Mouse (Mus musculus) skeletal muscle tissue, adult 2 months (tissue): ENCODE measurements at regions not wholly inside any gene's neighbourhood (a gene's known extent, or its start where the extent isn't known, plus 50 kb on each side); places are given as distances from the start of the nearest gene placed in this dataset.
"Not testable (repeated sequence)": the region's sequence is repeated elsewhere in the genome, so short reads cannot be mapped to it uniquely, and the experiment has no call there.

Source experiments
- DNase-seq: peaks from one replicate; pipeline ENCODE4 v3.0.0-alpha.2; 2012; ENCODE audit warnings: low read depth, low spot score

DNA sequence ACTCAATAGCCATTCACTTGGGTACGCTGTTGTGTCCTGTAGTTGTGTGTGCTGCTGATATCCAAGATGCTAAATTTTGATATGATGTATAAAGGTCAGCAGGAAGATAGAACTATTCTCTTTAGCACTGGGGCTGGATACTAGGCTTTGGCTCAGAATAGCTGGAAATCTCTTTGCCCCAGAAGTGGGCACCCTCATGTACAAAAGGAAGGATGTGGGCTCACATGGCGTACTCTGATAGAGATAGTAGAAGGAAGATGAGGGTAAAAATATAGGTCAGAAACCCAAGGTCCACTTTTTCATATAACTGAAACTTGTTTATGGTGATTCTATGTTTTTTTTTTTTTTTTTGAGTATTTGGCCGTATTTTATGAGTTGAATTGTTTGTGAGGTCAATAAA, 1001.0 kb downstream of the Car8 start:
- DNase-seq, result no peak

DNA sequence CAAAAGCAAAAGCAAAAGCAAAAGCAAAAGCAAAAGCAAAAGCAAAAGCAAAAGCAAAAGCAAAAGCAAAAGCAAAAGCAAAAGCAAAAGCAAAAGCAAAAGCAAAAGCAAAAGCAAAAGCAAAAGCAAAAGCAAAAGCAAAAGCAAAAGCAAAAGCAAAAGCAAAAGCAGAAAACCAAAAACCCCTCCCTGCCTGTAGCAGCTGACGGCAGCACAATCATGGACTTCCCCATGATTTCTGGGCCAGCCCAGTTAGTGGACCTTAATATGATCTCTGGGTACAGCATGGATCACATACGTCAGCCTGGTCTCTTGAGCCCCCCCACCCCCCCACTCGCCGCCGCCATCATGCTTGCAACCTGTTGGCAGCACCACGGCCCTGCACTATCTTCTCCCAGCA, 1004.3 kb downstream of the Car8 start:
- DNase-seq, result not testable (repeated sequence)

DNA sequence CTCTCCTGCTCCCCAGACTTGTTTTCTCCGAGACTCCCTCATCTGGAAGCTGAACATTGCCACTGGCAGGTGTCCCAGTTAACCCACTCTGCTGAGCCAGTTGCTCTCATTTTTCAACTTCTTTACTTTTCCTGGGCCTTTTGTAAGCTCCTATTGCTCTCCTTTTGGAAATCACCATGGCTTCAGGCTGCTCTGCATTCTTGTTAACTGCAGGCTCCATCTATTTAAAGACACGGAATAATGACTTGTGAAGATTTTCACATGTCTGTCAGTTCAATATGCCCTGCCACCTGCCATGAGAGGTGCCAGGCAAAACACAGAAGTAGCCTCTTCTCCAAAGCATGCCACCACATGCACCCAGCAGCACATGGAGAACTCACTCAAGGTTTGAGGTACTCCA, 1009.9 kb downstream of the Car8 start:
- no peak for DNase-seq

DNA sequence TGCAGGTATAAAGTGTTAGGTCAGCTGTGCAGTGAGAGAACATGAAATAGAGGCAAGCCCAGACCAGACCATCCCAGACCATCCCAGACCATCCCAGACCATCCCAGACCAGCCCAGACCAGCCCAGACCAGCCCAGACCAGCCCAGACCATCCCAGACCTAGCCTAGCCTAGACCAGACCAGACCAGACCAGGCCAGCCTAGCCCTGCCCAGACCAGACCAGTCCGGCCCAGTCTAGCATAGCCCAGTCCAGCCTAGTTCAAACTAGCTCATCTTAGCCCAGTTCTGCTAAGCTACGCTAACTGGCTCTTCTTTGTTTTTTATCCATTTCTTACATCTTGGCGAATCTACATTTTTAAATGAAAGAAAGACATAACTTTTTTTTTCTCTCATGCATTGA, 1015.9 kb downstream of the Car8 start:
- DNase-seq, result no peak

DNA sequence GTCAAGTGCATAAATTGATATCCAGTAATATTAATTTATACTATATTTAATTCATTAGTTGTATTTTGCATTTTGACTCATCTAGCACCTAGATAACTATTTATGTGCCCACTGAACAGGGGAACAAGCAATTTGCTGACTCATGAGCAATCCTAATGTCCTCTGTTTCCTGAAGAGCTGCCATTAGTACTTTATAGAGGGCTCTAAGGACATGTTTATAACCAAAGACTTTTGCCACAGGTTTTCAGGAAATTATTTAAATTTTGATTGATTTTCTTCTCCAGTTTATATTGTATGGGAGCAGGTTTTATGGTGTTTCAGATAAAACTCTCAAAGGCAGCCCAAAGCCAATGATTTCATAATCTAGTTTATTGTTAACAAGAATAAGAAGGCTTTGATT, 1018.4 kb downstream of the Car8 start:
- no peak for DNase-seq

DNA sequence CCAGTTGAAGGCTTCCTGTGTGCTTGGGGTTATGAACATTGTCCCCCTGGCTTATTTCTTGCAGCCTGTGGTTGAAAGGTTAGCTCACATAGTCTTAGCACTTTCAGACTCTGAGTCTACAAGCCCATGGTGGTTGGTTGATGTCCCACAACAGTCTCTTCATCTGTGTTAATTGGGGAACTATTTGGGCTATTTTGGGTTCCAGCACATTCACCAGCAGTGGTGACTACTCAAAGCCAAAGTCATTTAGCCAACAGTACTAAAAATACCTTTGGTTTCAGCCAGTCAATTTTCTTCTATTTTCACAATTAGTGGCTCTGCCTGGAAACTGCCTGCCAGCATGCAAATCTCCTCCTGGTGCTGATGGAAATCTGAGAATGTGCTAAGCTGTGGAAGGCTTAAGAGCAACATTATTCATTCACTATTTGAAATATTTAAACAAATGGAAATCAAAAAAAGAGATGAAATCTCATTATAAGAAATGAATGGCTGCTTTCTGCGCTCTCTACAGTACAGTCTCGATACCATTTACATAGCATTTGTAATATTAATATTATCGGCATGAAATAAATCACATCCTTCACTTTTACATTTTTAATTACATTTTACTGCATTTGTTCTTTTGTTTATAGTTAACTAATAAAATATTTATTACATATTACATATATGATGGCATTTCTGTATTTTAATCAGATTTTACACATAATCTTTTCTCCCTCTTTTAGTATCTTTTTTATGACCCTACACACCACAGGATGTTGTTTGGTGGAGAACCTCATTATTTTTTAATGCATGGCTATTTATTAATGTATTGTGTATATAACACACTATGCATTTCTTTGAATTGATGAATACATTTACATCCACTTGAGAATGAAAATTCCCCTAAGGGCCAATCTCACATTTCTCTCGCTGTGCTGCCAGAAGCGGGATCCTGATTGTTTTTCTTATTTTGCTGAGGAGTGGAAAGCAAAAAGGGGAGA, 1023.5 kb downstream of the Car8 start:
- DNase-seq, result no peak

DNA sequence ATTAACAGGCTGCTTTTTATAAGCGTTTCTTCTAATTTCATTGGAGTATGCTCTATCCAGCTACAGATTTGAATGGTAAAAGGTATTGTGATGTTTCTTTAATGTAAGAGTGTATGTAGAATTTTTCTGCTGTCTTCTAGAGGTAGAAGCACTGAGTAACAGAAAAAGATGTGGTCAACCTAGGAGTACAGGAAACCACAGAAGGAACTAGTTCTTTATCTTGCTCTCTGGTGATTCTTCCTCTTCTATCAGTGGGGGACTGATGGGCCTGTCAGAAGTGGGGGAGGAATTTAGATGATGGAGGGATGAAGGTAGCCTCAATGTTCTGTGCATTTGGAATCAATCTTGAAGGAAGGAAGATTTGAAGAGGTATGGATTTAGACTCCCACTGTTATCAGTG, 1031.9 kb downstream of the Car8 start:
- DNase-seq, result no peak

DNA sequence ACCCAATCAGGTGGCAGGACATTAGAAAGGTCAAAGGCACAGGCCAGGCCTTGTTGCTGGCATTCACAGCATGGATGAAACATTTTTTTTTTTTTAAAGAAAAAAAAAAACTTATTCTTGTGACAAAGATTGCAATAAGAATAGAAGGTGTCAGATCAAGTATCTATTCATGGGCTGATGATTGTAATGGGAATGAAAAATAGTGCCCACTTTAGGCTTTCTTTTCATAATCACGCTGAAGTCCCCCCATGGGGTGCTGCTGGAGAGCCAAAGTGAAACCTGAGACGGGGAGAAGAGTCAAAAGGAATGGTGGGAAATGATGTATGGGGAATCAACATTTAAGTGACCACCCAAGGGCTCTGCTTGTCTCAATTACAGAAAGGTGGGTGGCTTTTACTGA, 1037.0 kb downstream of the Car8 start:
- DNase-seq, result no peak

DNA sequence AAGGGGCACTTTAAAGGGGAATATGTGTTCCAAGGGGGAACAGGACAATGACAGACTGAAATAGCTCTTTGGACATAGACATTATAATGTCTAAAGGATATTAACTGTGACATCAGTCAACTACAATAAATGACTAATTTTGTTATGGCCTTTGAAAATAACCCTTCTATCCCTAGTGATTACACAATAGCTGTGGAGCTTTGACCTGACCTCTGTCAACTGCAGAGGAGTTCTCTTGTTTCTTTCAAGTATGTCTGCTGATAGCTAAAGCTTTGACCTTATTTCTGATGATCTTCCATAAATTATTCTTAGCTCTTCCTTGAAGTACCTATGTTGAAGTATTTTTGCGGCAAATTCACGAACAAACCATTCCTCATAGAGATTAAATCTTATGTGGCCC, 1038.9 kb downstream of the Car8 start:
- DNase-seq, result no peak

DNA sequence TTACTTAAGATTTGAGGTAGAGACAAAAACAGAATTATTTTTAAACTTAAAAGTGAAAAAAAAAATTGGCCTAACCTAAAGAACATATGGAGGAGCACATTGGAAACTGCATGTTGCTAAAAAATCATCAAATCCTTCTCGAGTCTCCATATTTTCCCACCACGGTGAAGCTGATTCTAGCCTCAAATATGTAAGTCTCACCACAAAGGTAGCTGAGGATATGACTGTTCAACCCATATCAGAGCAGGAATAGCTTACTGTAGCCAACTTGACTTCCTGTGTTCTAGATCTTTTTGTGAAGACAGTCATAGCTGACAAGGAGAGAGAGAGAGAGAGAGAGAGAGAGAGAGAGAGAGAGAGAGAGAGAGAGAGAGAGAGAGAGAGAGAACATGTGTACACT, 1039.8 kb downstream of the Car8 start:
- no peak for DNase-seq

DNA sequence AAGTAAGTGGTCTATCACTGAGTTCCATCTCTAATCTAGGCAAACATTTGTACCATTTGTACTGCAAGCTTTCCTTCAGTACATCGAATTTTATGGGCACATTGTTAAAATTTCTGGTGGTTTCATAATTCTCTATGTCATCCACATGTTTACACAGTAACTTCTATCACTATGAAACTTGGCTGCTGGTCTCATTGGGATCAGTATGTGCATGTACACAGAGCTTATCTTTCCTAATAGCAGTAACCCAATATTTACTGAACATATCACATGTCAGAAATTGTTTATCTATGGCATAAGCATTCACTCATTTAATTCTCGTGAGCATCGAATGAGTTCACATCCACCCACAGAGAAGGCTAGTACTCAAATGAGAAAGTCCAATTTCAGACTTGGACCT, 1042.3 kb downstream of the Car8 start:
- DNase-seq, result no peak

DNA sequence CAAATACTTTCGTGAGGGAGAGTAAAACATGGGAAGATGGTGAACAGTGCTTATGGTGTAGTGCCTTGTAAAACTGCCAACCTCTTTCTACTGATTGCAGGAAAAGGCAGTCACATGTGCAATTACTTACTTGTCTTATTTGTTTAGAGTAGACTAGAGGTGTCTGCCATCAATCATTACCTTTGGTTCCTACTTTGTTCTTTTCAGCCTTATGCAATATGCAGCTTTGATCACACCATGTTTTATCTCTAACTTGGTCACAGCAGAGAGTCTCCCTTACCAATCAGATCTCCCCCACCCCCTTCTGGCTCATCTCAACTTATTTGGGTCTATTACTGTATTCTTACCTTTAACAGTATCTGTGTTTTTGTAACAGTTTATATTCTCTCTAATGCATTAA, 1043.2 kb downstream of the Car8 start:
- no peak for DNase-seq

DNA sequence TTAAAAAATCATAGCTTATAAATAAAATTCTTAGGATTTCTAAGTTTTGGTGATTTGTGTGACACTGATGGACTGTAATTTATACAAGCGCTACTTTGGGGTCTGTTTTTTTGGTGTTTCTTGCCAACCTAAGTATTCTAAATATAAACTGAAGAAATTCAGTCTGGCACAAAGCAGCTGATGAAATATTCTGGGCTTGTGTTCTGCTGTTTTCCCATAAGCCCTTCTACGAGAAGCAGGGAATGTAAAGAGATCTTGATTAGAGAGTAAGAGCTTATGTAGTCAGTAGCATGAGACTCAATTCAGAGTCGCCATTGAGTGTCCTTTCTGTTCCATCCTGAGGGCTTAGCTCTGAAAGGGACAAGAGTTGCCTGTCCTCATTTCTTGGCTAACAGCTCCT, 1046.9 kb downstream of the Car8 start:
- no peak for DNase-seq

DNA sequence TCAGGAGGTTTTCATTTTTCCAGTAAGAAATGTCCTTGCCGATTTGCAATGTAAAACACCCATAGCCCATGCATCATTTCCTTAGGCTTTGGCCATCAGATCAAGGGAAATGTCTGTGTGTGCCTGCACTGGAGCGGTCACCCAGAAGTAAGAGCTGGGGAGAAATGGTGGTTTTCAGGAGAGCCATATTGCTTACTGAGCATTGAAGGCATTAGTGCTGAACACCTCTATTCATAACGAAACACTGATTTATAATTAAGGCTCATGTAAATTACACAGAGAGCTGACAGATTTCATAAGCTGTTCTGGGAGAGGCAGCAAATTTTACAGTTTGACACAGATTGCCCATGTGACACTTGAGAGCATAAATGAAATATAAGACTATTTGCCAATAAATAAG, 1047.6 kb downstream of the Car8 start:
- no peak for DNase-seq

DNA sequence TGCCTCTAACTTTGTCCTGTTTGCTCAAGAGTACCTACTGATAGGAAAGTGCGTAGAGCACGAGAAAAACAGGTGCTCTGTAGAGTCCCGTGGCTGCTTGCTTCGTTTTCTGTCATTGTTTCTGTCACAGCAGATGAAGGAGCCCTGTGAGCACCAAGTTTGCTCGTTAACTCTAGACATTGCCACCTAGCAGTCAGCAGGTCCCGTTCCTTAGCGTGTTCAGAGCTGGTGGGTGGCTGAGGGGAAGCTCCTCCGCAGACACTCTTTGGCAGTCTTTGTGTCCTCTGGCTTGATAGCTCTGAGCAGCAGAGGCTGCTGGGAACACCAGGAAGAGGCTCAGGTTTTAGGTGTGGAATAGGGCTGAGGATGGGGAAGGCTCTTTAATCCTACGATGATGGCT, 1063.8 kb downstream of the Car8 start:
- DNase-seq, result no peak

DNA sequence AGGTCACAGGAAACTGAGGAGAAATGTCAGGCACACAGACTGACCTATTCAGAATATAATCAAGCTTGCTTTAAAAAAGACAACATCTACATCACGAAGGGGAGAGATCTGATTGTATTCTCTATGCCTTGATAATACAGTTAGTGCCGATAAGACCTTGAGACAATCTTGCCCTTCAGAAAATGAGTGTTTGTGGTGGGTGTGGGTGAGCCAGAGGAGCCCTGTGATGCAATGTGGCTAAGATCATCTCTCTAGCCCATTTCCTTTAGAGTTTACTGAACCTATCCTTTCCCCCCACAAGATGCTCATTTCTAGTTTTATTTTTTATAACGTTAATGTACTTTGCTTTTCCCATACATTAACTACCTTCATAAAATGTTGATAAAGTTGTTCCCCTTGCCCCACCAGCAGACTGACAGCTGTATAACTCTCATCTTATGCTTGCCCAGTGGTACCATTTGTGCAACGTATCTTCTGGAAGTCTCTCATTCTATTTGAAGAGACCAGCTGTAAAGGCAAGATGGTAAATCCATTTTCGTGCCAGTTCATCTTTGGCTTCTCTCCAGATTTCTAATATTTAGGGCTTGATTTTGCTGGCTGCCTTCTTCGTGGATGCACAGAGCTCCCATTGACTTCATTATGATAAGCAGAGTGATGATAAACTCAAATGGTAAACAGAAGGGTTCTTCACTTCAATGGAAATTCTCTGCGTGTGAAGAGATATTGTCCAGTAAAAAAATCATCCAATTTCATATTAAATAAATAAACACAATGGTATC, 1066.1 kb downstream of the Car8 start:
- DNase-seq, result no peak

DNA sequence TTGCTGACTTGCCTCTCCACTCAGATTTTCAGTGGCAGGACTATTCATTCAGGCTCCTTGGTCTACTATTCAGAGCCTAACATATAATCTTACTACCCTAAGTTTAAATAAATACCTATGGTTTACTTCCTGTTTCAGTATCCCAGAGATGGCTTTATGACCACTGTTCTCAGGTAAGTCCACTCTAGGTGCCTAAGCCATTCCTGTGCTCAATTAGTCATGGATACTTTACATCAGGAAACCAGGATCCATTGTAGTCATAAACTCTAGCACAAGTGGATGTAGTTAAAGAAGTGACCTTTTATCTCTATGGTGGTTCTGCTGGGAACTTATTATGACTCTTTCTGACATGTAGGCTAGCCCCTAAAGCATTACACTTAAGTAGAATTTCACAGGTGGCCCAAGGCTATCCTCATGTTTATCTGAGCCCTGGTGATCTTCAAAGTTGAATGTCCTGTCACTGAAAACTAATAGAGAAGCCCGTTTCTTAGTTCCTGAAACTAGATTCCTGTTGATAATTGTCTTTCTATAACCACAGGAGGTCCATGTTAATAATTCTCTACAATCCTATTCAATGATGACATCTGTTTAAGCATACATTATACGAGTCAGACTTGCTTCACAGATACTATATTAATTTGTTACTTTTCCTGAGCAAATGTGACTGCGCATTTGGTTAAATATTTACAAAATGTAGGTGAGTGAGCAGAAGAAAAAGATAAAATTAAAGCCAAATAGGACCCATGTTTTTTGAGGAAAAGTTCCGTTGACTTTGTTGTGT, 1067.0 kb downstream of the Car8 start:
- DNase-seq, result no peak

DNA sequence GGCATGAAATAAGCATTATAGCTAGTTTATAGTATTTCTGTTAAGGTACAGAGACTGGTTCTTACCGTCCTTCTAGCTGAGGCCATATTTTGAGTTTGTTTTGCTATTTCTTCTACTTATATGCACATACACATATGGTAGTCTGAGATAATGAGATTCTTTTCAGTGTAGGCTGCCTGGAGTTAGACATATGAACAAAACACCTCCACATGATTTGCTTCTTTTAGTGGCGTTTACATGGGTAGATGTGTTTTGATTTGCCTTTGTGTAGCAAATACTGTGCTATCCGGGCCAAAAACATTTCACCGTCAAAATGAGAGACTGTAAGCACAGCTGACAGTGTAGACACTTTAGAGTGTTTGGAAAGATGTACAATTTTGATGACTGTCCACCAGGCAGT, 1077.4 kb downstream of the Car8 start:
- no peak for DNase-seq

DNA sequence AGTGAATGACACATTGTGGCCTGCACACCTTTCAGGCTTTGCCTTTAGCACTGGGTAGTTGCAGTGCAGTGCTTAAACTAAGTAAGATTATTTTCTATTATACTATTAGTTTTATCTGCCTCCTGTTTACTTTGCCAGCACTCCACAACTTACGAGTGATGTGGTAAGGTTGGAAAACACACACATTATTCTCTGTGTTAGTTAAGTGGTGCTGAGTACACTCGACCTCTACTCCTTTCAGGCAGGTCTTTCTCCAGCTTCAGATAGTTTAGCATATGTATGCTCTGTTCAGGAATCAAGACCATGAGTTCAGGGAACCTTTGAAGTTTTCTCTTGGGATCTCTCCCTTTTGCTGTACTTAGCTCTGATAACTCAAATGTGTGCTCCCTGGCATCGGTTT, 1081.0 kb downstream of the Car8 start:
- DNase-seq, result no peak

DNA sequence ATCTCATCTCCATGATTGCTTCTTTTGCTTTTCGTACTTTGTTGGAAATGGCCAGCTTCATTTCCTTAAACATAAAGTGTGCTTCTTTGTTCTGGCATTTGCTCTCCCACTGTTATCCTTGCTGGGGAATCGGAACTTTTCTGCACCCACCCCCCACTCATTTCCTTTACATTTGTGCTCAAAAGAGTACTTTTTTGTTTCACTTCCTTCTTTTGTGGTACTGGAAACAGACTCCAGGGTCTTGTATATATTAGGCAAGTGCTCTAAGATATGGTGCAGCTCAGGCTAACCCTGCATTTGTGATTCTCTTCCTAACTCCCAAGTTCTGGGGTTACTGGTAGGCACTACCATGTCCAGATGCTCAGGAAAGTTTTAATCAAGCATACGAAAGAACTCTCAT, 1084.6 kb downstream of the Car8 start:
- no peak for DNase-seq

DNA sequence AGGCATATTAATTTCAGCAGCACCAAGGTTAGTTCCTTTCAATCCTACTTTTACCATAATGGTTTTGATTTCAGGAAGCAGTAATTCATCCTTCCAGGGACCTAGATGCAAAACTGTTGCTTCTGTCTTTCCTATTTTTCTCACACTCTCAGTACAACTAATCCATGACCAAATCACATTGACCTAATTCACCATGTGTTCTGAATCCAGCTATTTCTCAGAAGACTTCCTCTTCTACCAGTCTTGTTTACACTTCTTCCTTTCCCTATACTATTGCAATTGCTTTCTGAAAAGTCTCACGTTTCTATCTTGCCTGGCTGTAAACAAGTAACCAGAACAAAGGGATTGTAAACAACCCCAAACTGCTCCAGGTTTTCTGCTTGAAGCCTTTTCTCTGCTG, 1085.0 kb downstream of the Car8 start:
- DNase-seq, result no peak

DNA sequence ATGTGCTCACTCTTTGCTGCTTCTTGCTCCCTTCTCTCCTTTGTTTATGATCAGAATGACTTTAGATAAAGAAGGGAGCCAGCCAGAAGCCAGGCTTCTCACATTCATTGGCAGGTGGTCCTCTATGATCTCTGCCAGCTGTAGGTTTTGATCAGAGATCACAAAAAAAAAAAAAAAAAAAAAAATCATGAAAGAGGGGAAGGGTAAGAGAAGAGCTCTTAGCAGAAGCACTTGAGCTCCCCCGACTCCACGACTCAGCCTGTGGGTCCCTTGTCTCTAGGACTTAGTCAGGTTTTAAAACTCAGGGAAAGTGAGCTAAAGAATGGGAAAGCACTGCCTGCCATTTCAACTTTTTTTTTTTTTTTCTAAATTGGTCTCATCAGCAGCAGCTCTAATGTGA, 1093.1 kb downstream of the Car8 start:
- DNase-seq, result no peak
